Mouse (Mus musculus): ENCODE results near the gene 6030468B19Rik. TPM values are rescaled to one million over a fixed set of nuclear protein-coding genes. Genes with fewer than 3 reads are reported as not detected.

Gene 6030468B19Rik
- total and polyA plus RNA-seq, 2 experiments from 2014 or later = not detected

DNA sequence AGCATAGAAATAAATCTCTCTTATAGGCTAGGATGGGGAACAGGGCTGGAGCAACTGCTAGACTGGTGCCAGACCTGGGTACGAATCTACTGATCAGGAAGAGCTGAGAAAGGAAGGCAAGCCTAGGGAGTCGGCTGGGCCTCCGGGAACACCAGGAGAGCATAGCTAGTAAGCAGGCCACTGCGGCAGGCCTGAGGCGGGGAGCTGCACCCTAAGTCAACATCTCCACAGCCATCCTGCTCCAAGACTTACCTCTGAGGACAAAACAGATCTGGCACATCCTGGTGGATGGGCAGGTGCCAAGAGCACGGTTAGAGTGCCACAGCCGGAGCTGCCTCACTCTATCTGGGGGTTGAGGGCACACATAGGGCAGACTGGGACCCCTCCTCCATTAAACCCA lies 22.7 kb downstream of the 6030468B19Rik start:
- H3K9ac ChIP-seq (replicated peaks; ENCODE audit: low read length, poor library complexity, severe bottlenecking) = no peak overlapping the region
- no peak overlapping the region for H3K27ac ChIP-seq (ENCODE audit: low read depth, low read length)
- ATAC-seq (ENCODE audit: low FRiP score) (no peak), DNase-seq (ENCODE audit: low spot score) (no peak)
- H3K4me3 ChIP-seq (ENCODE audit: low read depth, low read length) = no peak overlapping the region
- H3K27me3 ChIP-seq (ENCODE audit: insufficient read depth, low read length) = no peaks in the 10 kb centered on the region
- H3K4me2 ChIP-seq (ENCODE audit: low read depth, low read length, poor library complexity, severe bottlenecking) = no peak overlapping the region
- TF ChIP-seq CTCF (IDR thresholded peaks at IDR 0.05) = no peak
- no peaks in the 10 kb centered on the region for H3K9me3 ChIP-seq (ENCODE audit: low read length)
- no peaks in the 10 kb centered on the region for H3K36me3 ChIP-seq (ENCODE audit: insufficient read depth, low read length)
- 0 out of 2 replicates have a peak, but pooled peaks cover 1% of the 10 kb centered on the region for H3K4me1 ChIP-seq (ENCODE audit: insufficient read depth, low read length)
- 100% methylated on average over 7 of the region's 7 CpGs for WGBS

- WGBS = 90% methylated on average over 9 of the region's 9 CpGs
- no peak overlapping the region for H3K27ac ChIP-seq (ENCODE audit: low read depth, low read length)
- no peak overlapping the region for H3K4me2 ChIP-seq (ENCODE audit: low read depth, low read length, poor library complexity, severe bottlenecking)
- no peaks in the 10 kb centered on the region for H3K36me3 ChIP-seq (ENCODE audit: insufficient read depth, low read length)
- no peaks in the 10 kb centered on the region for H3K27me3 ChIP-seq (ENCODE audit: insufficient read depth, low read length)
- H3K4me1 ChIP-seq (ENCODE audit: insufficient read depth, low read length) = 0 out of 2 replicates have a peak, but pooled peaks cover 4% of the 10 kb centered on the region
- H3K9ac ChIP-seq (replicated peaks; ENCODE audit: low read length, poor library complexity, severe bottlenecking) = no peak overlapping the region
- H3K9me3 ChIP-seq (ENCODE audit: low read length) = no peaks in the 10 kb centered on the region
- ATAC-seq (ENCODE audit: low FRiP score) (no peak), DNase-seq (ENCODE audit: low spot score) (no peak)
- no peak for TF ChIP-seq CTCF (IDR thresholded peaks at IDR 0.05)
- no peak overlapping the region for H3K4me3 ChIP-seq (ENCODE audit: low read depth, low read length)
Measured at GRCm38 (mm10) chr11:117821868-117822267, 24.4 kb downstream of the 6030468B19Rik start.

DNA sequence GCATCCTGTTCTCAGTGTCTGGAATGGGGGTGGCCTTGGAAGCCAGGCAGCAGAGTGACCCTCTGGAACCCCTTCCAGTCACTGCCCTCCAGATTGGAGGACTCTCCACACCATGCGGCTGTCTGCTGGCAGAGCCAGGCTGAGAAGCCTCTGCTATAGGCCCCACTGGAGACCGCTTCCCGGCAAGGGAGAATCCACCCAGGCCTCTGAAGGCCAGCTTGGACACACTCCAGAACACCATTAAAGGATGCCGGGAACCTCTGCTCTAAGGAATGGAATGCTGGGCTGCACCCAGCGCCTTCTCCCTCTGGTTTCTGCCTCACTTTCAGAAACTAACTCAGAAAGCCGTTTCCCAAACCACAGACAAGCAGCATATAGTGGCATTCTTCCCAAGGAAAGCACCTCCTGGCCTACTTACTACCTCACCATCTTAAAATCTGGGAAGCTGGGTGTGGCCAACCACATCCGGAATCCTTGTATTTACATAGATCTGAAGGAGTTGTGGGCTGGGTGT lies 25.3 kb downstream of the 6030468B19Rik start:
- H3K4me3 ChIP-seq (ENCODE audit: low read depth, low read length) = no peak overlapping the region
- H3K9me3 ChIP-seq (ENCODE audit: low read length) = no peaks in the 10 kb centered on the region
- 0 out of 2 replicates have a peak, but pooled peaks cover 4% of the 10 kb centered on the region for H3K4me1 ChIP-seq (ENCODE audit: insufficient read depth, low read length)
- no peak for DNase-seq (ENCODE audit: low spot score)
- H3K4me2 ChIP-seq (ENCODE audit: low read depth, low read length, poor library complexity, severe bottlenecking) = no peak overlapping the region
- H3K27ac ChIP-seq (ENCODE audit: low read depth, low read length) = no peak overlapping the region
- no peak overlapping the region for H3K9ac ChIP-seq (replicated peaks; ENCODE audit: low read length, poor library complexity, severe bottlenecking)
- TF ChIP-seq CTCF (IDR thresholded peaks at IDR 0.05) = no peak
- ATAC-seq (ENCODE audit: low FRiP score) = no peak
- WGBS = 88% methylated on average over 7 of the region's 7 CpGs
- H3K27me3 ChIP-seq (ENCODE audit: insufficient read depth, low read length) = no peaks in the 10 kb centered on the region
- no peaks in the 10 kb centered on the region for H3K36me3 ChIP-seq (ENCODE audit: insufficient read depth, low read length)

- ATAC-seq (ENCODE audit: low FRiP score) (no peak), DNase-seq (ENCODE audit: low spot score) (no peak)
- no peaks in the 10 kb centered on the region for H3K36me3 ChIP-seq (ENCODE audit: insufficient read depth, low read length)
- no peak overlapping the region for H3K9ac ChIP-seq (replicated peaks; ENCODE audit: low read length, poor library complexity, severe bottlenecking)
- whole genome bisulfite sequencing = 97% methylated on average over 6 of the region's 6 CpGs
- no peaks in the 10 kb centered on the region for H3K9me3 ChIP-seq (ENCODE audit: low read length)
- no peaks in the 10 kb centered on the region for H3K27me3 ChIP-seq (ENCODE audit: insufficient read depth, low read length)
- no peak overlapping the region for H3K4me3 ChIP-seq (ENCODE audit: low read depth, low read length)
- TF ChIP-seq CTCF (IDR thresholded peaks at IDR 0.05) = no peak
- H3K27ac ChIP-seq (ENCODE audit: low read depth, low read length) = no peak overlapping the region
- 0 out of 2 replicates have a peak, but pooled peaks cover 4% of the 10 kb centered on the region for H3K4me1 ChIP-seq (ENCODE audit: insufficient read depth, low read length)
- no peak overlapping the region for H3K4me2 ChIP-seq (ENCODE audit: low read depth, low read length, poor library complexity, severe bottlenecking)
Measured at GRCm38 (mm10) chr11:117823411-117823810, 26.0 kb downstream of the 6030468B19Rik start.

DNA sequence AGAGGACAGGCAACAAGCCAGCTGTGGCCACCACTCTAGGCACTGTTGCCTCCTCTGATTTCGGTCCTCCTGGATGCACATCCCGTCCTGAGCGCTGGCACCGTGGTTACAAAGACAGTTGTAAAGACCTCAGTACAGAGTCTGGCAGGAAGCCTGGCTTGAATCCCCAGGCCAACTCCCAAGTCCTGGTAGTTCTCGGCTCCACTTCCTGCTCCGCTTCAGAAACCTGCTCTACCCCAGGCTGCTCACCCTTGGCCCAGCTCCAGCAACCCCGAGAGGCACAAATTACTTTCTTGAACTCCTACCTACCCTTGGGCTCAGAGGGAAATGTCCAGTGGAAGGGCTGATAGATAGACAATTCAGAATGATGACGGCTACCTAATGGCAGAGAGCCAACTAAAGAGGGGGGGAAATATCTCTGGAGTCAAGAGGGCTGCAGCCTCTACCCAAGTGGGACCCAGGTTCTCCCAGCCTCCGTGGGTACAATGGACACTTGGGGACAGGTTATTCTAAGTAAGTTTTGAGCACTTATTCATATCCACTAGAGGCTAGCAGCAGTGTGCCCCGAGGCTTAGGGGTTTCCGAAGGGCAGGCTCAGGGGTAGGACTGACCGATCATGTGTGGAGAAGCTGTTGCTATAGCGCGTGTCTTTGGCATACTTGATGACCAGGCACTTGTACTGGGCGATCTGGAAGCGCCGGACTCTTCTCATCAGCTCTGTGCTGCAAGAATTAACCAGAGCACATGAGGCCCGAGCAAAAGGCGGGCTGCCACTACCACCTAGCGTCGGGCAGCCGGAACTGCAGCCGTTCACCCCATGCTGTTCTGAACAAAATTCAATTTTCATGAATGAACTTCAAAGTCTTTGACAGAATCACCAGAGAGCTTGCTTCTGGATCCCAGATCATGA lies 26.9 kb downstream of the 6030468B19Rik start:
- Histone ChIP-seq H3K4me3 (ENCODE audit: low read depth, low read length) (no peak overlapping the region), H3K4me2 (ENCODE audit: low read depth, low read length, poor library complexity, severe bottlenecking) (peak overlapping the region; percentile 13; the same call in 1 of the 2 replicates), H3K9ac (replicated peaks; ENCODE audit: low read length, poor library complexity, severe bottlenecking) (no peak overlapping the region), H3K4me1 (ENCODE audit: insufficient read depth, low read length) (0 out of 2 replicates have a peak, but pooled peaks cover 4% of the 10 kb centered on the region), H3K36me3 (ENCODE audit: insufficient read depth, low read length) (no peaks in the 10 kb centered on the region), H3K9me3 (ENCODE audit: low read length) (no peaks in the 10 kb centered on the region), H3K27ac (ENCODE audit: low read depth, low read length) (no peak overlapping the region), H3K27me3 (ENCODE audit: insufficient read depth, low read length) (no peaks in the 10 kb centered on the region)
- 20% methylated on average over 23 of the region's 23 CpGs for WGBS
- peak; percentile 95 for TF ChIP-seq CTCF (IDR thresholded peaks at IDR 0.05)
- ATAC-seq (ENCODE audit: low FRiP score) = peak; percentile 79
- DNase-seq (ENCODE audit: low spot score) = peak; percentile 84

Data from midbrain, postnatal 0 days (tissue).